Mouse (Mus musculus) MEL (cell line): ENCODE data around the gene Zcchc14.
"Not testable (repeated sequence)": the region's sequence is repeated elsewhere in the genome, so short reads cannot be mapped to it uniquely, and the experiment has no call there.

ENCODE experiments used
- CTCF ChIP-seq, 3 experiments: IDR thresholded peaks in 2 of 3; conservative IDR thresholded peaks in 1 of 3; 2 replicates each; pipeline ENCODE4 v1.5.1; 2011 to 2012; ENCODE audit warnings: low read length in 3 of 3, low read depth in 2 of 3, mild to moderate bottlenecking in 2 of 3, improper control_type of control experiment in 1 of 3, inconsistent platforms in 1 of 3, mixed read lengths in 1 of 3, moderate library complexity in 1 of 3; ENCODE audit not compliant: control insufficient read depth in 1 of 3, insufficient read depth in 1 of 3, poor library complexity in 1 of 3, severe bottlenecking in 1 of 3
- MAFK ChIP-seq: IDR thresholded peaks from 2 replicates; pipeline ENCODE4 v1.6.1; 2011; ENCODE audit warnings: low read depth, mild to moderate bottlenecking, low read length, improper control_type of control experiment, borderline replicate concordance
- NRF1 ChIP-seq: IDR thresholded peaks from 2 replicates; pipeline ENCODE4 v1.6.1; 2014; ENCODE audit warnings: low read depth, mild to moderate bottlenecking, inconsistent platforms, low read length, improper control_type of control experiment, moderate library complexity; ENCODE audit not compliant: poor library complexity, insufficient read depth, severe bottlenecking
- USF1 ChIP-seq: IDR thresholded peaks from 2 replicates; pipeline ENCODE4 v1.6.1; 2014; ENCODE audit warnings: low read depth, mild to moderate bottlenecking, inconsistent platforms, low read length, improper control_type of control experiment, moderate library complexity
- ZC3H11A ChIP-seq: IDR thresholded peaks from 2 replicates; pipeline ENCODE4 v1.6.1; 2012; ENCODE audit warnings: low read depth, mild to moderate bottlenecking, inconsistent platforms, low read length, improper control_type of control experiment
- ZMIZ1 ChIP-seq: IDR thresholded peaks from 2 replicates; pipeline ENCODE4 v1.6.1; 2012; ENCODE audit warnings: low read depth, mild to moderate bottlenecking, inconsistent platforms, low read length, improper control_type of control experiment, moderate library complexity

DNA sequence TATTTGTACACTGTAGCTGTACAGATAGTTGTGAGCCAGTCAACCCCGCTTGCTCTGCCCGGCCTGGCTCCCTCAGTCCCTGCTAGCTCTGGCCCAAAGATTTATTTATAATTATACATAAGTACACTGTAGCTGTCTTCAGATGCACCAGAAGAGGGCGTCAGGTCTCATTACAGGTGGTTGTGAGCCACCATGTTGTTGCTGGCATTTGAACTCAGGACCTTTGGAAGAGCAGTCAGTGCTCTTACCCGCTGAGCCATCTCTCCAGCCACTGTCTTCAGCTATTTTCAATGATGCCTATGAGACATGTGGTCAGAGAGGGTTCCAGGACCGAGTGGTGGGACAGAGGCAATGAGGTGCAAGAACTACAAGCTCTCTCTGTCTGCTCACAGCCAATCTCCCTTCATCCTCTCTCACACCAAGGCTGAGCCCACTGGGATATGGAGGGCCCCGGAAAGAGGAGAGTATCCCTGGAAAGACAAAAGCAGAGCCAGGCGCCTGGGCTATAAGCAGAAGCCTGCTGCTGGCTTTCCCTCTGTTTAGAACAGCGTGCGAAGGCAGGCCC, 15.3 kb upstream of the Zcchc14 start:
- TF ChIP-seq CTCF (IDR thresholded peaks at IDR 0.05 in 2 of 3, conservative IDR thresholded peaks at IDR 0.05 in 1 of 3; ENCODE audit: control insufficient read depth in 1 of 3, insufficient read depth in 1 of 3, low read depth in 2 of 3, low read length in 3 of 3, poor library complexity in 1 of 3, severe bottlenecking in 1 of 3); USF1; NRF1; MAFK; ZC3H11A; ZMIZ1: not testable (repeated sequence)
